Mouse (Mus musculus): ENCODE results near the gene Hyls1. TPM values are rescaled to one million over a fixed set of nuclear protein-coding genes. Genes with fewer than 3 reads are reported as not detected.
A peak's percentile ranks its signal among the peaks of the same experiment; 100 is the strongest.

Hyls1 gene
- polyA plus RNA-seq, 1 experiment = 7.7 TPM

GRCm38 (mm10) chr9:35529141-35529540, 41.1 kb downstream of the Hyls1 start:
- H3K4me1 ChIP-seq (ENCODE audit: control insufficient read depth, insufficient read depth, low read length) = no peaks in the 10 kb centered on the region
- WGBS = 81% methylated on average over 3 of the region's 3 CpGs
- DNase-seq = no peak
- TF ChIP-seq POLR2A (IDR thresholded peaks at IDR 0.05; ENCODE audit: borderline replicate concordance, insufficient read depth, low read length) (no peak), CTCF (IDR thresholded peaks at IDR 0.05; ENCODE audit: borderline replicate concordance, insufficient read depth, low read depth, low read length) (no peak)
- no peaks in the 10 kb centered on the region for H3K27me3 ChIP-seq (ENCODE audit: control insufficient read depth, insufficient read depth, low read length)
- no peak overlapping the region for H3K27ac ChIP-seq (ENCODE audit: insufficient read depth, low read length)
- no peak overlapping the region for H3K4me3 ChIP-seq (replicated peaks; ENCODE audit: insufficient read depth, low read depth, low read length)

- Histone ChIP-seq H3K4me3 (replicated peaks; ENCODE audit: insufficient read depth, low read depth, low read length) (no peak overlapping the region), H3K27me3 (ENCODE audit: control insufficient read depth, insufficient read depth, low read length) (no peaks in the 10 kb centered on the region), H3K4me1 (ENCODE audit: control insufficient read depth, insufficient read depth, low read length) (no peaks in the 10 kb centered on the region), H3K27ac (ENCODE audit: insufficient read depth, low read length) (no peak overlapping the region)
- WGBS = 7% methylated on average over 7 of the region's 7 CpGs
- DNase-seq = peak; percentile 78
- TF ChIP-seq CTCF (IDR thresholded peaks at IDR 0.05; ENCODE audit: borderline replicate concordance, insufficient read depth, low read depth, low read length) (peak; percentile 89), POLR2A (IDR thresholded peaks at IDR 0.05; ENCODE audit: borderline replicate concordance, insufficient read depth, low read length) (no peak)
These were observed 46.2 kb downstream of the Hyls1 start for GRCm38 (mm10) chr9:35523941-35524411.

- DNase-seq = peak; percentile 43 to 68
- H3K4me1 ChIP-seq (ENCODE audit: control insufficient read depth, insufficient read depth, low read length) = no peaks in the 10 kb centered on the region
- no peak for TF ChIP-seq CTCF (IDR thresholded peaks at IDR 0.05; ENCODE audit: borderline replicate concordance, insufficient read depth, low read depth, low read length)
- no peak for TF ChIP-seq POLR2A (IDR thresholded peaks at IDR 0.05; ENCODE audit: borderline replicate concordance, insufficient read depth, low read length)
- no peak overlapping the region for H3K4me3 ChIP-seq (replicated peaks; ENCODE audit: insufficient read depth, low read depth, low read length)
- H3K27me3 ChIP-seq (ENCODE audit: control insufficient read depth, insufficient read depth, low read length) = no peaks in the 10 kb centered on the region
- 10% methylated on average over 5 of the region's 5 CpGs for WGBS
- H3K27ac ChIP-seq (ENCODE audit: insufficient read depth, low read length) = no peak overlapping the region
These were observed 46.7 kb downstream of the Hyls1 start for GRCm38 (mm10) chr9:35523541-35523940.

- 95% methylated on average over 1 of the region's 1 CpGs for WGBS
- Histone ChIP-seq H3K4me3 (replicated peaks; ENCODE audit: insufficient read depth, low read depth, low read length) (no peak overlapping the region), H3K4me1 (ENCODE audit: control insufficient read depth, insufficient read depth, low read length) (no peaks in the 10 kb centered on the region), H3K27me3 (ENCODE audit: control insufficient read depth, insufficient read depth, low read length) (no peaks in the 10 kb centered on the region), H3K27ac (ENCODE audit: insufficient read depth, low read length) (no peak overlapping the region)
- TF ChIP-seq POLR2A (IDR thresholded peaks at IDR 0.05; ENCODE audit: borderline replicate concordance, insufficient read depth, low read length) = no peak
- DNase-seq = no peak
These were observed 47.2 kb downstream of the Hyls1 start for GRCm38 (mm10) chr9:35522821-35523515.

GRCm38 (mm10) chr9:35522241-35522640, 48.0 kb downstream of the Hyls1 start:
- DNase-seq = no peak
- 85% methylated on average over 2 of the region's 2 CpGs for WGBS
- Histone ChIP-seq H3K27me3 (ENCODE audit: control insufficient read depth, insufficient read depth, low read length) (no peaks in the 10 kb centered on the region), H3K4me3 (replicated peaks; ENCODE audit: insufficient read depth, low read depth, low read length) (no peak overlapping the region), H3K4me1 (ENCODE audit: control insufficient read depth, insufficient read depth, low read length) (no peaks in the 10 kb centered on the region), H3K27ac (ENCODE audit: insufficient read depth, low read length) (no peak overlapping the region)
- TF ChIP-seq CTCF (IDR thresholded peaks at IDR 0.05; ENCODE audit: borderline replicate concordance, insufficient read depth, low read depth, low read length) = no peak
- TF ChIP-seq POLR2A (IDR thresholded peaks at IDR 0.05; ENCODE audit: borderline replicate concordance, insufficient read depth, low read length) = no peak

GRCm38 (mm10) chr9:35520631-35521348, 49.4 kb downstream of the Hyls1 start:
- no peak overlapping the region for H3K4me3 ChIP-seq (replicated peaks; ENCODE audit: insufficient read depth, low read depth, low read length)
- no peak overlapping the region for H3K27ac ChIP-seq (ENCODE audit: insufficient read depth, low read length)
- WGBS = 94% methylated on average over 6 of the region's 6 CpGs
- no peaks in the 10 kb centered on the region for H3K4me1 ChIP-seq (ENCODE audit: control insufficient read depth, insufficient read depth, low read length)
- DNase-seq = no peak
- no peaks in the 10 kb centered on the region for H3K27me3 ChIP-seq (ENCODE audit: control insufficient read depth, insufficient read depth, low read length)
- TF ChIP-seq CTCF (IDR thresholded peaks at IDR 0.05; ENCODE audit: borderline replicate concordance, insufficient read depth, low read depth, low read length) (no peak), POLR2A (IDR thresholded peaks at IDR 0.05; ENCODE audit: borderline replicate concordance, insufficient read depth, low read length) (no peak)

GRCm38 (mm10) chr9:35518169-35518568, 52.0 kb downstream of the Hyls1 start, which contains the start of gene Gm1113:
Gene Gm1113, minus strand, starts transcription at chr9:35518269.
- 91% methylated on average over 3 of the region's 3 CpGs for WGBS

GRCm38 (mm10) chr9:35516711-35517110, 53.5 kb downstream of the Hyls1 start:
- no peak for TF ChIP-seq CTCF (IDR thresholded peaks at IDR 0.05; ENCODE audit: borderline replicate concordance, insufficient read depth, low read depth, low read length)
- TF ChIP-seq POLR2A (IDR thresholded peaks at IDR 0.05; ENCODE audit: borderline replicate concordance, insufficient read depth, low read length) = no peak
- WGBS = 90% methylated on average over 16 of the region's 16 CpGs
- Histone ChIP-seq H3K27ac (ENCODE audit: insufficient read depth, low read length) (no peak overlapping the region), H3K4me3 (replicated peaks; ENCODE audit: insufficient read depth, low read depth, low read length) (no peak overlapping the region), H3K27me3 (ENCODE audit: control insufficient read depth, insufficient read depth, low read length) (no peaks in the 10 kb centered on the region), H3K4me1 (ENCODE audit: control insufficient read depth, insufficient read depth, low read length) (no peaks in the 10 kb centered on the region)
- no peak for DNase-seq

More at GRCm38 (mm10) chr9:35518169-35518568, 52.0 kb downstream of the Hyls1 start, which contains the start of gene Gm1113:
- Histone ChIP-seq H3K27ac (ENCODE audit: insufficient read depth, low read length) (no peak within 1 kb of the TSS), H3K27me3 (ENCODE audit: control insufficient read depth, insufficient read depth, low read length) (no peaks in the 10 kb centered on the region), H3K4me1 (ENCODE audit: control insufficient read depth, insufficient read depth, low read length) (no peaks in the 10 kb centered on the region), H3K4me3 (replicated peaks; ENCODE audit: insufficient read depth, low read depth, low read length) (no peak within 1 kb of the TSS)
- no peak for DNase-seq
- no peak for TF ChIP-seq POLR2A (IDR thresholded peaks at IDR 0.05; ENCODE audit: borderline replicate concordance, insufficient read depth, low read length)
- no peak for TF ChIP-seq CTCF (IDR thresholded peaks at IDR 0.05; ENCODE audit: borderline replicate concordance, insufficient read depth, low read depth, low read length)

Data from cerebellum, adult 2 months (tissue).